Mouse (Mus musculus) G1E (cell line): ENCODE measurements around the gene Txnrd1.

Experiments used
- CTCF ChIP-seq: IDR thresholded peaks from 2 replicates; pipeline ENCODE4 v1.5.1; 2012; ENCODE audit warnings: low read depth, low read length, inconsistent platforms, mixed read lengths
- GATA1 ChIP-seq: IDR thresholded peaks from 2 replicates; pipeline ENCODE4 v1.6.1; 2012; ENCODE audit warnings: borderline replicate concordance, low read length, inconsistent platforms, mixed read lengths

- no peak for TF ChIP-seq CTCF
- TF ChIP-seq GATA1 = no peak
Measured at GRCm38 (mm10) chr10:82816441-82816840, 17.3 kb upstream of the Txnrd1 start.
